In genomic region chr11:85310407-85310712, GRCm38 (mm10) we compare ENCODE assay signal across 8 mouse cellular contexts. TPM values are rescaled to one million over a fixed set of nuclear protein-coding genes. Genes with fewer than 3 reads are reported as not detected.
A peak's percentile ranks its signal among the peaks of the same experiment; 100 is the strongest.
DNase-seq lines count a peak whose midpoint lies in the region; ATAC-seq and TF ChIP-seq lines count a peak whose summit lies in the region.

No protein-coding gene starts in this region.

- peaks cover 36% of the 10 kb centered on the region for H3K79me2 ChIP-seq in myocyte (ENCODE audit: control insufficient read depth, insufficient read depth)

- TF ChIP-seq POLR2A in myocyte (IDR thresholded peaks at IDR 0.05; ENCODE audit: insufficient read length, low read depth), result no peak

- no peaks in the 10 kb centered on the region for H3K4me1 ChIP-seq in embryonic facial prominence, embryonic 11.5 days (ENCODE audit: control insufficient read depth, insufficient read depth, low read length)
- peaks cover 14% of the 10 kb centered on the region for H3K4me1 ChIP-seq in intestine, embryonic 14.5 days (replicated peaks; ENCODE audit: control insufficient read depth, insufficient read depth, low read length)

- no peaks in the 10 kb centered on the region for H3K36me3 ChIP-seq in embryonic facial prominence, embryonic 11.5 days (replicated peaks; ENCODE audit: control insufficient read depth, insufficient read depth, low read depth, low read length)
- 0 out of 2 replicates have a peak, but pooled peaks cover 5% of the 10 kb centered on the region for H3K36me3 ChIP-seq in intestine, embryonic 14.5 days (ENCODE audit: control insufficient read depth, insufficient read depth, low read length)
- no peaks in the 10 kb centered on the region for H3K36me3 ChIP-seq in myocyte (ENCODE audit: control insufficient read depth, insufficient read depth)

- peak overlapping the region; percentile 97 for H3K27ac ChIP-seq in left cerebral cortex, adult 2 months
- H3K27ac ChIP-seq in embryonic facial prominence, embryonic 11.5 days (replicated peaks; ENCODE audit: low read depth, low read length), result no peak overlapping the region
- H3K27ac ChIP-seq in intestine, embryonic 14.5 days (ENCODE audit: low read depth), result peak overlapping the region; percentile 93

- no peak for DNase-seq in left cerebral cortex, adult 2 months (ENCODE audit: extremely low spot score in 1 of 2, low spot score in 2 of 2)
- DNase-seq in left cerebral cortex, adult 18-20 months (ENCODE audit: low spot score in 2 of 2), result no peak
- no peak for DNase-seq in embryonic facial prominence, embryonic 11.5 days (ENCODE audit: low spot score)
- DNase-seq in intestine, embryonic 14.5 days (ENCODE audit: low spot score), result no peak
- no peak for DNase-seq in left cerebral cortex, postnatal 36 days (ENCODE audit: low spot score in 2 of 2)
- DNase-seq in cerebellum, adult 9-11 months, result no peak
- no peak for DNase-seq in layer of hippocampus, adult 9-11 months

- peak overlapping the region; percentile 63 for H3K9ac ChIP-seq in embryonic facial prominence, embryonic 11.5 days (replicated peaks; ENCODE audit: low read length)
- peak overlapping the region; percentile 95 for H3K9ac ChIP-seq in intestine, embryonic 14.5 days (ENCODE audit: low read length)

- H3K4me3 ChIP-seq in left cerebral cortex, adult 2 months, result peak overlapping the region; percentile 75
- H3K4me3 ChIP-seq in embryonic facial prominence, embryonic 11.5 days (ENCODE audit: low read depth, low read length), result peak overlapping the region; percentile 82
- peak overlapping the region; percentile 98 for H3K4me3 ChIP-seq in intestine, embryonic 14.5 days (ENCODE audit: low read depth, low read length)
- H3K4me3 ChIP-seq in myocyte, result peak overlapping the region; percentile 88

- no peak for ATAC-seq in embryonic facial prominence, embryonic 11.5 days (replicated peaks; ENCODE audit: insufficient number of reproducible peaks, low FRiP score, low TSS enrichment, low read depth)
- no peak for ATAC-seq in intestine, embryonic 14.5 days (replicated peaks; ENCODE audit: low FRiP score, low TSS enrichment, low read depth)

- peak overlapping the region; percentile 73 for H3ac ChIP-seq in myocyte (ENCODE audit: control insufficient read depth, insufficient read length)

- 2% methylated on average over 15 of the region's 15 CpGs for WGBS in embryonic facial prominence, embryonic 11.5 days
- under 1% methylated on average over 15 of the region's 15 CpGs for WGBS in intestine, embryonic 14.5 days

- no peaks in the 10 kb centered on the region for H3K27me3 ChIP-seq in embryonic facial prominence, embryonic 11.5 days (ENCODE audit: control insufficient read depth, insufficient read depth, low read length)
- H3K27me3 ChIP-seq in intestine, embryonic 14.5 days (replicated peaks; ENCODE audit: control insufficient read depth, insufficient read depth, low read length), result no peaks in the 10 kb centered on the region
- no peaks in the 10 kb centered on the region for H3K27me3 ChIP-seq in myocyte (ENCODE audit: control insufficient read depth, insufficient read depth, insufficient read length)

- intact Hi-C loops in left cerebral cortex, adult 2 months (cut with DNase I), result loop anchor here (2.0 to 5.0 kb wide), 3 partner anchors 42 to 168 kb away; partner anchors contain the start of genes Appbp2, Bcas3 and Usp32
- intact Hi-C loops in left cerebral cortex, postnatal 36 days (cut with DNase I), result loop anchor here (2.0 to 5.0 kb wide), 3 partner anchors 42 to 172 kb away; partner anchors contain the start of genes Appbp2 and Bcas3

- H3K9me3 ChIP-seq in embryonic facial prominence, embryonic 11.5 days (replicated peaks; ENCODE audit: control insufficient read depth, low read length), result no peaks in the 10 kb centered on the region
- H3K9me3 ChIP-seq in intestine, embryonic 14.5 days (ENCODE audit: control insufficient read depth, low read length), result no peaks in the 10 kb centered on the region

- no peak for TF ChIP-seq CTCF in left cerebral cortex, adult 2 months (IDR thresholded peaks at IDR 0.05)

- H3K4me2 ChIP-seq in embryonic facial prominence, embryonic 11.5 days (ENCODE audit: low read depth, low read length), result peak overlapping the region; percentile 69
- H3K4me2 ChIP-seq in intestine, embryonic 14.5 days (ENCODE audit: low read length), result peak overlapping the region; percentile 87
- peak overlapping the region; percentile 94 for H3K4me2 ChIP-seq in myocyte (ENCODE audit: low read depth)

TF ChIP-seq in myocyte, 11 proteins besides CTCF, POLR2A, EP300 and RAD21:
- TF ChIP-seq POLR2AphosphoS2 (IDR thresholded peaks at IDR 0.05; ENCODE audit: insufficient read length, low read depth) (no peak), MYOD1 (IDR thresholded peaks at IDR 0.05; ENCODE audit: control insufficient read depth in 1 of 3, insufficient read length in 2 of 3, low read depth in 2 of 3) (no peak), USF1 (IDR thresholded peaks at IDR 0.05; ENCODE audit: low read depth) (no peak), E2F4 (IDR thresholded peaks at IDR 0.05; ENCODE audit: insufficient read depth) (no peak)

RNA-seq across cellular contexts. Expression of gene Ppm1d, which starts 0.7 kb away (rescaled TPM):
- 10 to 100 TPM; 17.7 to 18.0 TPM for total RNA-seq in left cerebral cortex, adult 2 months (2021)
- total RNA-seq in left cerebral cortex, adult 18-20 months (2021), result 10 to 100 TPM; 17.3 to 18.2 TPM
- polyA plus RNA-seq in embryonic facial prominence, embryonic 11.5 days (2014; fragmentation: Nextera tagmentation; extraction: Ambion mirVana), result 26.0 and 30.7 TPM in 2 replicates
- polyA plus RNA-seq in intestine, embryonic 14.5 days (2014; fragmentation: Nextera tagmentation; extraction: Ambion mirVana), result 15.8 and 16.7 TPM in 2 replicates
- polyA plus RNA-seq in myocyte (2012; fragmentation: generic; extraction: Trizol), result 6.1 TPM
- 10 to 100 TPM; 17.5 to 19.9 TPM for total RNA-seq in left cerebral cortex, postnatal 36 days (2021)

RNA-seq across cellular contexts. Expression of gene Bcas3, which starts 42.6 kb away (rescaled TPM):
- 10 to 100 TPM; 69.1 to 73.0 TPM for total RNA-seq in left cerebral cortex, adult 2 months (2021)
- 10 to 100 TPM; 73.4 to 75.9 TPM for total RNA-seq in left cerebral cortex, adult 18-20 months (2021)
- polyA plus RNA-seq in embryonic facial prominence, embryonic 11.5 days (2014; fragmentation: Nextera tagmentation; extraction: Ambion mirVana), result 31.2 and 41.1 TPM in 2 replicates
- 17.9 and 20.3 TPM in 2 replicates for polyA plus RNA-seq in intestine, embryonic 14.5 days (2014; fragmentation: Nextera tagmentation; extraction: Ambion mirVana)
- polyA plus RNA-seq in myocyte (2012; fragmentation: generic; extraction: Trizol), result 30.1 TPM
- 10 to 100 TPM; 69.6 to 74.1 TPM for total RNA-seq in left cerebral cortex, postnatal 36 days (2021)
